Comparison of ENCODE assay signal across 24 mouse cellular contexts in genomic region chrX:161524257-161524646, GRCm38 (mm10).
DNase-seq lines count a peak whose midpoint lies in the region; ATAC-seq and TF ChIP-seq lines count a peak whose summit lies in the region.
"Had no signal": no experiment of that assay in that cellular context is flagged by ENCODE, and none has a peak within 500 bp of the region (broad histone marks: within the 10 kb centered on the region; RNA-seq: fewer than 3 reads in every experiment).

No protein-coding gene starts in this region.

- no peak overlapping the region for H3K4me2 ChIP-seq in midbrain, embryonic 15.5 days
- no peak overlapping the region for H3K4me2 ChIP-seq in midbrain, embryonic 11.5 days
- H3K4me2 ChIP-seq: heart, embryonic 15.5 days; limb, embryonic 12.5 days; liver, embryonic 15.5 days; lung, embryonic 14.5 days; stomach, embryonic 15.5 days had no signal

- peaks cover 5% of the 10 kb centered on the region; the same call in 1 of the 2 replicates for H3K27me3 ChIP-seq in midbrain, embryonic 15.5 days (replicated peaks)
- peaks cover 16% of the 10 kb centered on the region for H3K27me3 ChIP-seq in midbrain, embryonic 11.5 days (ENCODE audit: control insufficient read depth, insufficient read depth, low read length)
- H3K27me3 ChIP-seq: heart, embryonic 15.5 days; liver, embryonic 15.5 days; stomach, embryonic 15.5 days had no signal

- 0 out of 2 replicates have a peak overlapping the region, but pooled peaks have one; percentile 29 for H3K27ac ChIP-seq in midbrain, embryonic 15.5 days
- no peak overlapping the region for H3K27ac ChIP-seq in midbrain, embryonic 11.5 days (ENCODE audit: low read depth, low read length)
- H3K27ac ChIP-seq: heart, embryonic 10.5 days; heart, embryonic 15.5 days; limb, embryonic 12.5 days; liver, embryonic 15.5 days; stomach, embryonic 15.5 days had no signal

- no peak for DNase-seq in frontal cortex, postnatal 25 days (ENCODE audit: low spot score in 2 of 2)
- DNase-seq in midbrain, embryonic 11.5 days (ENCODE audit: low spot score, missing footprints) = no peak
- peak; percentile 64 for DNase-seq in brain, embryonic 14.5 days (ENCODE audit: low read depth)
- DNase-seq in kidney, adult 9 months = no peak
- DNase-seq: adrenal gland, adult 8-10 months; B cell, adult 2 months; cerebellum, adult 11-12 months; cerebellum, postnatal 25 days; forebrain, postnatal 0 days; gastrocnemius, postnatal 14 days; heart, adult 11 months; kidney, adult 8-10 months; kidney, postnatal 10 days; layer of hippocampus, adult 9-11 months; lung, embryonic 14.5 days; right cerebral cortex, postnatal 25 days had no signal

- H3K9me3 ChIP-seq in midbrain, embryonic 15.5 days = no peaks in the 10 kb centered on the region
- no peaks in the 10 kb centered on the region for H3K9me3 ChIP-seq in midbrain, embryonic 11.5 days (ENCODE audit: control insufficient read depth, low read length)
- H3K9me3 ChIP-seq: heart, embryonic 10.5 days; heart, embryonic 15.5 days; limb, embryonic 12.5 days; liver, embryonic 15.5 days; stomach, embryonic 15.5 days had no signal

- TF ChIP-seq POLR2A in brain, embryonic 14.5 days (IDR thresholded peaks at IDR 0.05; ENCODE audit: borderline replicate concordance, extremely low read depth, insufficient read depth, insufficient read length, poor library complexity, severe bottlenecking) = no peak

- ATAC-seq in frontal cortex, adult (ENCODE audit: low TSS enrichment) = peak; percentile 52; the same call in 1 of the 2 replicates
- no peak for ATAC-seq in midbrain, embryonic 15.5 days (replicated peaks)
- no peak for ATAC-seq in midbrain, embryonic 11.5 days (ENCODE audit: low FRiP score)
- ATAC-seq: forebrain, postnatal 0 days; intestine, embryonic 16.5 days had no signal

- no peak overlapping the region for H3K4me3 ChIP-seq in midbrain, embryonic 15.5 days
- H3K4me3 ChIP-seq in midbrain, embryonic 11.5 days (ENCODE audit: low read depth, low read length) = no peak overlapping the region
- H3K4me3 ChIP-seq: heart, embryonic 10.5 days; heart, embryonic 15.5 days; limb, embryonic 12.5 days; liver, embryonic 15.5 days; stomach, embryonic 15.5 days had no signal

- H3K36me3 ChIP-seq in midbrain, embryonic 15.5 days (replicated peaks) = no peaks in the 10 kb centered on the region
- H3K36me3 ChIP-seq in midbrain, embryonic 11.5 days (ENCODE audit: control insufficient read depth, insufficient read depth, low read length) = no peaks in the 10 kb centered on the region
- H3K36me3 ChIP-seq: heart, embryonic 10.5 days; heart, embryonic 15.5 days; limb, embryonic 12.5 days; liver, embryonic 15.5 days; stomach, embryonic 15.5 days had no signal

- whole genome bisulfite sequencing in midbrain, embryonic 15.5 days = 61% methylated on average over 3 of the region's 3 CpGs
- 70% methylated on average over 3 of the region's 3 CpGs for WGBS in midbrain, embryonic 11.5 days

- no peak for TF ChIP-seq CTCF in brain, embryonic 14.5 days (IDR thresholded peaks at IDR 0.05; ENCODE audit: borderline replicate concordance, extremely low read depth, insufficient read depth, insufficient read length)

- no peaks in the 10 kb centered on the region for H3K4me1 ChIP-seq in midbrain, embryonic 15.5 days
- no peaks in the 10 kb centered on the region for H3K4me1 ChIP-seq in midbrain, embryonic 11.5 days (ENCODE audit: control insufficient read depth, insufficient read depth, low read length)
- H3K4me1 ChIP-seq: heart, embryonic 10.5 days; heart, embryonic 15.5 days; limb, embryonic 12.5 days; liver, embryonic 15.5 days; stomach, embryonic 15.5 days had no signal

- no peak overlapping the region for H3K9ac ChIP-seq in midbrain, embryonic 15.5 days
- no peak overlapping the region for H3K9ac ChIP-seq in midbrain, embryonic 11.5 days (ENCODE audit: low read length)
- H3K9ac ChIP-seq: forebrain, postnatal 0 days; heart, embryonic 15.5 days; limb, embryonic 12.5 days; liver, embryonic 15.5 days; lung, embryonic 14.5 days; stomach, embryonic 15.5 days had no signal
